Mouse (Mus musculus) kidney, adult 18-20 months (tissue): ENCODE measurements around the gene Rufy3.

ENCODE experiments used
- DNase-seq: peaks from one replicate; pipeline ENCODE4 v3.0.0; 2021

The Rufy3 gene

GRCm38 (mm10) chr5:88629987-88630386 lies 65.1 kb downstream of the Rufy3 start:
- DNase-seq = no peak

- DNase-seq = peak; percentile 40
These were observed 66.0 kb downstream of the Rufy3 start for GRCm38 (mm10) chr5:88630883-88631282.

- no peak for DNase-seq
These were observed 66.7 kb downstream of the Rufy3 start for GRCm38 (mm10) chr5:88631545-88631944.

GRCm38 (mm10) chr5:88632463-88632862 lies 67.6 kb downstream of the Rufy3 start:
- DNase-seq = peak; percentile 78

GRCm38 (mm10) chr5:88634076-88634475 lies 69.2 kb downstream of the Rufy3 start:
- no peak for DNase-seq

- DNase-seq = no peak
These were observed 77.9 kb downstream of the Rufy3 start for GRCm38 (mm10) chr5:88642786-88643185.

- DNase-seq = no peak
These were observed 78.7 kb downstream of the Rufy3 start for GRCm38 (mm10) chr5:88643491-88643890.

- DNase-seq = peak; percentile 21
These were observed 80.1 kb downstream of the Rufy3 start for GRCm38 (mm10) chr5:88644901-88645300.

GRCm38 (mm10) chr5:88645405-88645804 lies 80.6 kb downstream of the Rufy3 start:
- peak; percentile 23 for DNase-seq

- no peak for DNase-seq
These were observed 84.7 kb downstream of the Rufy3 start for GRCm38 (mm10) chr5:88649250-88650173.

GRCm38 (mm10) chr5:88652589-88652988 lies 87.7 kb downstream of the Rufy3 start:
- no peak for DNase-seq

GRCm38 (mm10) chr5:88657868-88658267 lies 93.0 kb downstream of the Rufy3 start:
- no peak for DNase-seq

GRCm38 (mm10) chr5:88663151-88663550 lies 98.3 kb downstream of the Rufy3 start:
- DNase-seq = no peak

GRCm38 (mm10) chr5:88663875-88664274 lies 99.0 kb downstream of the Rufy3 start:
- no peak for DNase-seq

GRCm38 (mm10) chr5:88674703-88675442 lies 110.0 kb downstream of the Rufy3 start:
- peak; percentile 70 for DNase-seq

- peak; percentile 94 for DNase-seq
These were observed 110.9 kb downstream of the Rufy3 start, which contains the start of gene Grsf1 for GRCm38 (mm10) chr5:88675443-88676387. Gene Grsf1 (minus strand): TSS chr5:88676171.

- DNase-seq = no peak
These were observed 114.1 kb downstream of the Rufy3 start for GRCm38 (mm10) chr5:88678929-88679328.

- DNase-seq = no peak
These were observed 114.5 kb downstream of the Rufy3 start for GRCm38 (mm10) chr5:88679341-88679740.

GRCm38 (mm10) chr5:88680567-88680966 lies 115.7 kb downstream of the Rufy3 start:
- DNase-seq = no peak

GRCm38 (mm10) chr5:88683706-88684105 lies 118.9 kb downstream of the Rufy3 start:
- no peak for DNase-seq

GRCm38 (mm10) chr5:88684226-88684625 lies 119.4 kb downstream of the Rufy3 start:
- DNase-seq = no peak

GRCm38 (mm10) chr5:88685306-88685705 lies 120.5 kb downstream of the Rufy3 start:
- DNase-seq = no peak
